ENCODE assay signal across 10 mouse cellular contexts in the genomic region with DNA sequence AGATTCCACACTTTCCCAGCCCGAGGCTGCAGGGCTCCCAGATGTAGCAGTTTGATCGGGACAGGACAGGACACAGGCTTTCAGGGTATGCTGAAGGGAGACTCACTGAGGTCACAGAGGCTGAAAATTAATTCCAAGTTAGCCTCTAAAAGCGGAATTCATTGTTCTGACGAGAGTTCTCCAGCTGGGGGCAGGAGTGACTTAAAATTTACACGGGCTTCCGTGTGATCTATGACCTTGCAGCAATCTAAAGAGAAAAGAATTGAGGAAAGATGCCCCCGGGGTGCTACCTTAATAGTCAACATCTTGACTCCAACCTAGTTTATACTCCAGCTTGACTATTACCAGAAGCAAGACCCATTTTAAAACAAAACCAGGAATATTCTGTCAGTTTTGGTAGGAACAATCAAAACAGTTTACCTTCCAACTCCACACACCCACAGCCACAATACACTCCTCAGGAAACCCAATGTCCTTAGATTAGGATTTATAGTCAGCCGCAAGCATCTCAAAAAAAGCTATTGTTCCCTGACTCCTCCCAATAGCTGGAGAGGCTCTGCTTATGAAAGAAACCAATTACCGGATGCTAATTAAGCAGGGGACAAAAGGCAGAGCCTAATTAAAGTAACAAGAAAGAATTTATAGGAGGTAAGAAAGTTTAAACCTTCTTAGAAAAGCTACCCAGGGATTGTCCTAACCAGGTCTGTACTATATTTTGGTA. TPM values are rescaled to one million over a fixed set of nuclear protein-coding genes. Genes with fewer than 3 reads are reported as not detected.
DNase-seq lines count a peak whose midpoint lies in the region; ATAC-seq lines count a peak whose summit lies in the region.
"Had no signal": no experiment of that assay in that cellular context is flagged by ENCODE, and none has a peak within 500 bp of the region (broad histone marks: within the 10 kb centered on the region; RNA-seq: fewer than 3 reads in every experiment).

No protein-coding gene starts in this region.

- H3K4me2 ChIP-seq in hindbrain, embryonic 11.5 days (replicated peaks; ENCODE audit: low read depth, low read length) = no peak overlapping the region
- H3K4me2 ChIP-seq in hindbrain, embryonic 12.5 days (replicated peaks) = no peak overlapping the region
- H3K4me2 ChIP-seq: embryonic facial prominence, embryonic 13.5 days; liver, embryonic 13.5 days had no signal

- no peak for ATAC-seq in hindbrain, embryonic 11.5 days (ENCODE audit: low FRiP score)
- ATAC-seq in hindbrain, embryonic 12.5 days (ENCODE audit: low FRiP score) = no peak

- H3K4me1 ChIP-seq in hindbrain, embryonic 11.5 days (replicated peaks; ENCODE audit: control insufficient read depth, insufficient read depth, low read length) = no peaks in the 10 kb centered on the region
- peaks cover 18% of the 10 kb centered on the region for H3K4me1 ChIP-seq in hindbrain, embryonic 12.5 days

- H3K36me3 ChIP-seq in hindbrain, embryonic 11.5 days (ENCODE audit: control insufficient read depth, insufficient read depth, low read length) = no peaks in the 10 kb centered on the region
- no peaks in the 10 kb centered on the region for H3K36me3 ChIP-seq in hindbrain, embryonic 12.5 days
- H3K36me3 ChIP-seq: embryonic facial prominence, embryonic 13.5 days; liver, embryonic 13.5 days had no signal

- DNase-seq in hindbrain, embryonic 11.5 days (ENCODE audit: low spot score) = peak; percentile 64
- peak; percentile 82 for DNase-seq in 416B (ENCODE audit: low read depth)
- DNase-seq in ES-CJ7 (ENCODE audit: low read depth, low spot score) = peak; percentile 96
- peak; percentile 84 for DNase-seq in embryo, embryonic 11 days
- peak; percentile 72 for DNase-seq in kidney, postnatal 14 days
- DNase-seq in retina, embryonic 14.5 days (ENCODE audit: low spot score) = peak; percentile 73
- no peak for DNase-seq in urinary bladder, postnatal 4 days (ENCODE audit: low spot score in 2 of 2)
- DNase-seq: liver, embryonic 13.5 days had no signal

- H3K4me3 ChIP-seq in hindbrain, embryonic 11.5 days (ENCODE audit: low read depth, low read length) = no peak overlapping the region
- no peak overlapping the region for H3K4me3 ChIP-seq in hindbrain, embryonic 12.5 days
- H3K4me3 ChIP-seq: embryonic facial prominence, embryonic 13.5 days; liver, embryonic 13.5 days had no signal

- no peaks in the 10 kb centered on the region for H3K9me3 ChIP-seq in hindbrain, embryonic 11.5 days (ENCODE audit: control insufficient read depth, low read length)
- no peaks in the 10 kb centered on the region for H3K9me3 ChIP-seq in hindbrain, embryonic 12.5 days (replicated peaks)
- H3K9me3 ChIP-seq: embryonic facial prominence, embryonic 13.5 days; liver, embryonic 13.5 days had no signal

- no peak overlapping the region for H3K27ac ChIP-seq in hindbrain, embryonic 11.5 days (ENCODE audit: low read depth, low read length)
- H3K27ac ChIP-seq in hindbrain, embryonic 12.5 days = no peak overlapping the region
- H3K27ac ChIP-seq: embryonic facial prominence, embryonic 13.5 days; liver, embryonic 13.5 days had no signal

- H3K9ac ChIP-seq in hindbrain, embryonic 11.5 days (ENCODE audit: low read depth, low read length) = no peak overlapping the region
- H3K9ac ChIP-seq in hindbrain, embryonic 12.5 days = no peak overlapping the region
- H3K9ac ChIP-seq: embryonic facial prominence, embryonic 13.5 days; liver, embryonic 13.5 days had no signal

- WGBS in hindbrain, embryonic 11.5 days = 7% methylated on average over 9 of the region's 9 CpGs
- WGBS in hindbrain, embryonic 12.5 days = 7% methylated on average over 9 of the region's 9 CpGs

- no peaks in the 10 kb centered on the region for H3K27me3 ChIP-seq in hindbrain, embryonic 11.5 days (ENCODE audit: control insufficient read depth, insufficient read depth, low read length)
- 0 out of 2 replicates have a peak, but pooled peaks cover 3% of the 10 kb centered on the region for H3K27me3 ChIP-seq in hindbrain, embryonic 12.5 days
- H3K27me3 ChIP-seq: embryonic facial prominence, embryonic 13.5 days; liver, embryonic 13.5 days had no signal

RNA-seq across cellular contexts. Expression of a gene that starts 3.6 kb away (rescaled TPM):
- 290 and 308 TPM in 2 replicates for polyA plus RNA-seq in hindbrain, embryonic 11.5 days (2014; fragmentation: Nextera tagmentation; extraction: Ambion mirVana)
- polyA plus RNA-seq in hindbrain, embryonic 12.5 days (2016; fragmentation: Nextera tagmentation; extraction: Ambion mirVana) = 326 and 340 TPM in 2 replicates

RNA-seq across cellular contexts. Expression of a gene that starts 3.6 kb away (rescaled TPM):
- polyA plus RNA-seq in hindbrain, embryonic 11.5 days (2014; fragmentation: Nextera tagmentation; extraction: Ambion mirVana) = not detected in 2 replicates
- 0.97 TPM in 1 of 2 replicates, not detected in the other for polyA plus RNA-seq in hindbrain, embryonic 12.5 days (2016; fragmentation: Nextera tagmentation; extraction: Ambion mirVana)
- polyA plus RNA-seq: embryonic facial prominence, embryonic 13.5 days; liver, embryonic 13.5 days had no signal

RNA-seq across cellular contexts. Expression of a gene that starts 7.7 kb away (rescaled TPM):
- polyA plus RNA-seq in hindbrain, embryonic 11.5 days (2014; fragmentation: Nextera tagmentation; extraction: Ambion mirVana) = 6.9 and 7.8 TPM in 2 replicates
- polyA plus RNA-seq in hindbrain, embryonic 12.5 days (2016; fragmentation: Nextera tagmentation; extraction: Ambion mirVana) = 8.8 and 9.1 TPM in 2 replicates

RNA-seq across cellular contexts. Expression of a gene that starts 9.2 kb away (rescaled TPM):
- polyA plus RNA-seq in hindbrain, embryonic 11.5 days (2014; fragmentation: Nextera tagmentation; extraction: Ambion mirVana) = 0.27 and 0.54 TPM in 2 replicates
- polyA plus RNA-seq in hindbrain, embryonic 12.5 days (2016; fragmentation: Nextera tagmentation; extraction: Ambion mirVana) = 0.43 and 1.6 TPM in 2 replicates

RNA-seq across cellular contexts. Expression of a gene that starts 18.1 kb away (rescaled TPM):
- 9.7 and 10.6 TPM in 2 replicates for polyA plus RNA-seq in hindbrain, embryonic 11.5 days (2014; fragmentation: Nextera tagmentation; extraction: Ambion mirVana)
- polyA plus RNA-seq in hindbrain, embryonic 12.5 days (2016; fragmentation: Nextera tagmentation; extraction: Ambion mirVana) = 15.5 and 16.8 TPM in 2 replicates

Comparison
In these comparisons a context has a peak if more than half of its experiments do, and no peak if none do; other contexts are left out.
1. DNase-seq: peak in hindbrain, embryonic 11.5 days (single experiment), 416B (single experiment), ES-CJ7 (single experiment), embryo, embryonic 11 days (single experiment), kidney, postnatal 14 days (single experiment) and retina, embryonic 14.5 days (single experiment); none in urinary bladder, postnatal 4 days (0 of 2).